Mouse (Mus musculus): ENCODE results near the gene Atp5g2. TPM values are rescaled to one million over a fixed set of nuclear protein-coding genes. Genes with fewer than 3 reads are reported as not detected.

Gene Atp5g2
- polyA plus RNA-seq, 1 experiment from 2014 or later = 64.9 TPM

MicroRNA genes within 50 kb of the gene (microRNA counts, 519-probe panel; counts per million panel counts)
- 171 counts per million, percentile 57 among the panel's probes with 10 or more counts for microRNA mmu-miR-688

Small RNAs within 50 kb of the gene (microRNA-seq; reads per million reads assigned to microRNA genes)
- gene Mir688 = not detected

Other genes starting within 250 kb of the Atp5g2 start
- gene Amhr2, start 227.0 kb downstream of the Atp5g2 start, polyA plus RNA-seq (2014; fragmentation: Nextera tagmentation; extraction: Ambion mirVana) = 0.53 TPM in 1 of 2 replicates, not detected in the other
- gene Prr13, start 213.3 kb downstream of the Atp5g2 start, polyA plus RNA-seq (2014; fragmentation: Nextera tagmentation; extraction: Ambion mirVana) = 80.9 and 88.6 TPM in 2 replicates
- gene Pcbp2, start 201.8 kb downstream of the Atp5g2 start, polyA plus RNA-seq (2014; fragmentation: Nextera tagmentation; extraction: Ambion mirVana) = 220 and 232 TPM in 2 replicates
- gene Gm10337, start 168.6 kb downstream of the Atp5g2 start, polyA plus RNA-seq (2014; fragmentation: Nextera tagmentation; extraction: Ambion mirVana) = 4.1 and 10.3 TPM in 2 replicates
- 24.8 and 26.1 TPM in 2 replicates for gene Map3k12, start 155.3 kb downstream of the Atp5g2 start, polyA plus RNA-seq (2014; fragmentation: Nextera tagmentation; extraction: Ambion mirVana)
- gene Tarbp2, start 154.2 kb downstream of the Atp5g2 start, polyA plus RNA-seq (2014; fragmentation: Nextera tagmentation; extraction: Ambion mirVana) = 103 and 105 TPM in 2 replicates
- gene Npff, start 147.4 kb downstream of the Atp5g2 start, polyA plus RNA-seq (2014; fragmentation: Nextera tagmentation; extraction: Ambion mirVana) = 3.0 and 3.4 TPM in 2 replicates
- gene Gm28047, start 47.3 kb downstream of the Atp5g2 start, polyA plus RNA-seq (2014; fragmentation: Nextera tagmentation; extraction: Ambion mirVana) = not detected in 2 replicates
- gene Atf7, start 46.9 kb downstream of the Atp5g2 start, polyA plus RNA-seq (2014; fragmentation: Nextera tagmentation; extraction: Ambion mirVana) = 14.2 and 18.4 TPM in 2 replicates
- gene Calcoco1, start 49.8 kb upstream of the Atp5g2 start, polyA plus RNA-seq (2014; fragmentation: Nextera tagmentation; extraction: Ambion mirVana) = 36.7 and 40.9 TPM in 2 replicates
- gene Hoxc13, start 248.8 kb upstream of the Atp5g2 start, polyA plus RNA-seq (2014; fragmentation: Nextera tagmentation; extraction: Ambion mirVana) = 2.4 and 4.5 TPM in 2 replicates

Measured in neural tube, embryonic 11.5 days (tissue).